Mouse (Mus musculus) megakaryocyte, embryonic 14.5 days (primary cell): ENCODE data around the gene Tln1.

Experiments
- FLI1 ChIP-seq: IDR thresholded peaks from 2 replicates; pipeline ENCODE4 v1.6.1; 2012; ENCODE audit warnings: low read length, inconsistent platforms, mixed read lengths
- GATA1 ChIP-seq: IDR thresholded peaks from 3 replicates; pipeline ENCODE4 v1.6.1; 2012; ENCODE audit warnings: mixed read lengths, low read length, inconsistent platforms, borderline replicate concordance

DNA sequence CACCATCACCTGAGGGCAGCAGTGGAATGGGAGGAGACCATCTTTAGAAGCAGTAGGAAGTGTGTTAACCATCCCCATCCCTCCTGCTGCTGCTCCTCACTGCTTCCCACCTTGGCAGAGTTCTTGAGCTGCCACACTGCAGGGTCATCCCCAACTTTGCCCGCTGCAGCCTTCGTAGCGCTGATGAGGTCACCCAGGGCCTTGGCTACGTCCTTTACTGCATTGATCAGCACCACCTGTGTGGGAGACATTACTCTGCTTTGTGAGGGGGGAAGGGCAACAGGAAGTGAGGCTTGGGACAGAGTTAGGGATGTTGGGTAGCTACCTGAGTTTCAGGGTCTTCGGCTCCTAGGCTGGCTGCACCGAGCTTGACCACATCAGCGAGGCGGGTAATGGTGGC, 26.9 kb downstream of the Tln1 start:
- TF ChIP-seq GATA1: no peak
- TF ChIP-seq FLI1: no peak
